Mouse (Mus musculus) right cerebral cortex, postnatal 36 days (tissue): Measurements from ENCODE around the gene Tmcc3.

Source experiments
- DNase-seq, 2 experiments: peaks; one replicate each; pipeline ENCODE4 v3.0.0; 2022; ENCODE audit warnings: low spot score in 2 of 2, mixed read lengths in 1 of 2

Gene Tmcc3

GRCm38 (mm10) chr10:94360664-94361063, 48.9 kb downstream of the Tmcc3 start:
- no peak for DNase-seq

GRCm38 (mm10) chr10:94371293-94371692, 59.5 kb downstream of the Tmcc3 start:
- no peak for DNase-seq

- DNase-seq, result no peak
Measured at GRCm38 (mm10) chr10:94376941-94377340, 65.2 kb downstream of the Tmcc3 start.

GRCm38 (mm10) chr10:94377844-94378243, 66.1 kb downstream of the Tmcc3 start:
- DNase-seq, result peak; percentile 20 to 24

- DNase-seq, result peak; percentile 88 to 91
Measured at GRCm38 (mm10) chr10:94378383-94378782, 66.6 kb downstream of the Tmcc3 start.

GRCm38 (mm10) chr10:94380082-94380481, 68.3 kb downstream of the Tmcc3 start:
- no peak for DNase-seq

DNA sequence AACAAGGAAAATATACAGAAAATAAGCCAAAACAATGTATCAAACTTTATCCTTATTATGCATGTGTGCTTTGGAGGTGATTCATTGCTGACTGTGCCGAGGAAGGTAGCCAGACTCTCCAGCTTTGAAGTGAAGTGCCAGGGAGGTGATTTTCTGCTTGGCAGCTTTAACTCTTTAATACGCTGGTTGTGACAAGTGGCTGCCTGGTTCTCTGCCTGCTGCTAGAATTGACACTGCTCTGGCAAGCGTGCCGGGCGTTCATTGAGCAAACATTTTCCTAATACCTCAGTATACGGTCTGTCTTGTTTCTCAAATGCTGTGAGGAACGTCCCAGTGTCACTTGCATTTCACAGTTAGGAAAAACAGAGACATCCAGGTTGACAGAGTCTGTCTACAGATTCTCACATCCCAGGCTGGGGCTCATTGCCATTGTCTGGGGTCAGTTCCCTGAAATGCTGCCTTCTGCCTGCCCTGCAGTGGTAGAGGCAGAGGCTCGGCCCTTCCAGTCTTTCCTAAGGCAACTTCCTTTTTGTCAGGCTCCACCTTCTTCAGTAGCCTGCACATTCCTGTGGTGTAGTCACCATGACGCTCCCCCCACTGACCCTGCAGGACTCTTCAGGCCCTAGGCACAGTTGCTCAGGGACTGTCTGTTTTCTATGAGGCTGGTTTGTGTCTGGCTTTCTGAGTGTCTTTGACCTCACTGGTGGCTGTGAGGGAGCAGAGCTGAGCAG, 69.1 kb downstream of the Tmcc3 start:
- DNase-seq, result no peak

GRCm38 (mm10) chr10:94381393-94381740, 69.6 kb downstream of the Tmcc3 start:
- DNase-seq, result no peak

GRCm38 (mm10) chr10:94382618-94383017, 70.9 kb downstream of the Tmcc3 start:
- no peak for DNase-seq

GRCm38 (mm10) chr10:94383565-94383964, 71.8 kb downstream of the Tmcc3 start:
- no peak for DNase-seq

DNA sequence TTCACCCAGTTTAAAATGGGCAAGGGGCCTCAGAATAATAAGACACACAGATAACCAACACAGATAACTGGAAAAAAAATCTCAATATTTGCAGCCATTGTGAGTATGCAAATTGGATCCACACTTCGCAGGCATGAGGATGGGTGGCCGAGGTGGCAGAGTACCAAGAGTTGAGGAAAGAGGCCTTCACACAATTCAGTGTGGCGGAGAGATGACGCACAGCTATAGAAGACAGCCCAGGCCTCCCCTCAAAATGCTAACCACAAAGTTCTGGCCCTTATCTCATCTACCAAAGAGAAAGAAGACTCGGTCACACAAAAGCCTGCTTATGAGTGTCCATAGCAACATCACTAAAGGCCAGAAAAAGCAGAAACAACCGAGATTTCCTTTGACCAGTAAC, 77.5 kb downstream of the Tmcc3 start:
- DNase-seq, result no peak

DNA sequence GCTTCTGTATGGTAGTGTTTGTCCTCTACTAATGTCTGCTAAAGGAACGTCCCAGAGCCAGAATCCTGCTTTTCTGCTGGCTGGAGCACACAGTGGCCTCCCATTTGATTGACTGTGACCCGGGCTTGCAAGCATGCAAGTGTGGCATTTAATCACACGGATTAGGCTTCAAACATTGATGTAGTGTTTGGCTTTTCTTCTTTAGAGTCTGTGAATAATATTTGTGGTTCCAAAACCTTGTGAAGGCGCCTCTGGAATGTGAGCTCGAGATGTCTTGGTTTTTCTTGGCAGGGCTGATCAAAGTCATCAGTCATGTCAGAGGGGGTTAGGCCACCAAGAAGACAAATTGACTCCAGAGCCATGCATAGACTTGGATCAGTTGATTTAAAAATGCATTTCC, 79.3 kb downstream of the Tmcc3 start:
- DNase-seq, result no peak

- DNase-seq, result no peak
Measured at GRCm38 (mm10) chr10:94394286-94394685, 82.5 kb downstream of the Tmcc3 start.

GRCm38 (mm10) chr10:94397833-94398596, 86.3 kb downstream of the Tmcc3 start:
- DNase-seq, result no peak

GRCm38 (mm10) chr10:94400895-94401294, 89.1 kb downstream of the Tmcc3 start:
- no peak for DNase-seq

DNA sequence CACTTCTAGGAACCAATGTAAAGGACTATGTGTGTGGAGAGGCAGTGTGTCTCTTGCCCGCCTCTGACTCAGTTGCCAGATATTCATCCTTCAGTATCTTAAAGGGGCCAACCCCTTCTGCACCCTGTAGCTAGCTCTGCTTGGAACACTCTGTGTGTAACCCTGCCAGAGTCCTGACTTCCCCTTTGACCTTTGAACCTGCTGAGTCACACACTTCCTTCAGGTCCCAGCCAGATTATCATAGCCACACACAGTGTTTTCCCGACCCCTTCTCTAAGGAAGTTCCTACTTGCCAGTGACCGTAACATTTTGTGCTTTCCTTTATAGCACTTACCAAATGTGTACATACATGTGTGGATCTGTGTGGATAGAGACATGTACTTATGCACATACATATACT, 93.7 kb downstream of the Tmcc3 start:
- DNase-seq, result no peak

GRCm38 (mm10) chr10:94406821-94407220, 95.1 kb downstream of the Tmcc3 start:
- no peak for DNase-seq

DNA sequence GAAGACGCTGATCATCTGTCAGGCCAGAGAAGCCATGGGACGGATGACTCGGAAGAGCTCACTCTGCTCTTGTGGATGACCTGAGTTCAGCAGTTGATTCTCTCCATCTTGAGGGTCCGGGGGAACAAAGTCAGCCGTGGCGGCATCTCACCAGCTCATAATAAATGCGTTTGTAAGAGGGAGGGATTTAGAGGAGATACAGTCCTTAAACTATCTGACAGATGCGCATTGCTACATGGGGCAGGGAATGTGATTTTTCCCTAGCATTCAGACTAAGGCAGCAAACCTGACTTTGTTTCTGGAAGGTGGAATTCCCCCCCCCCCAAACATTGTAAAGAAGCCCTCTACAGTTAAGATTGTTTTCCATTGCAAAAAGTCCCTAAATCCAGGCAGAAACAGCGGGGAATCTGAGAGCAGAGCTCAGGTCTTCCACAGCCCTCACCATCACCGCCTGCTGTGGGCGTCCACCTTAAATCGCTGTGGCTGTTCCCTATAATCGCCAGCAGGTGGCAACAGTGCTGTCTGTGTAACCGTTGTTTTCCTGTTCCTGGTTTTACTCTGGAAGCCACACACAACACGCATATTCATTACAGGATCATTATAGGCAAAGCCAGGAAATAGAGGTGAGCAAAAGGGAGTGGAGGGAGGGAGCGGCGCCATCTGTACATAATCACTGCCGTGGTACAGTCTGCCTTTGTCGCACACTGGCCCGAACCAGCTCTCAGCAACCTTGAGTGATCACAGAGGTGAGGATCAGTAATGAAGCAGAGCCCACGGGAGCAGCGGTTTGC, 96.8 kb downstream of the Tmcc3 start:
- peak; percentile 68 to 75 for DNase-seq

GRCm38 (mm10) chr10:94409661-94410060, 97.9 kb downstream of the Tmcc3 start:
- peak in 1 of 2 experiments; percentile 64 for DNase-seq

DNA sequence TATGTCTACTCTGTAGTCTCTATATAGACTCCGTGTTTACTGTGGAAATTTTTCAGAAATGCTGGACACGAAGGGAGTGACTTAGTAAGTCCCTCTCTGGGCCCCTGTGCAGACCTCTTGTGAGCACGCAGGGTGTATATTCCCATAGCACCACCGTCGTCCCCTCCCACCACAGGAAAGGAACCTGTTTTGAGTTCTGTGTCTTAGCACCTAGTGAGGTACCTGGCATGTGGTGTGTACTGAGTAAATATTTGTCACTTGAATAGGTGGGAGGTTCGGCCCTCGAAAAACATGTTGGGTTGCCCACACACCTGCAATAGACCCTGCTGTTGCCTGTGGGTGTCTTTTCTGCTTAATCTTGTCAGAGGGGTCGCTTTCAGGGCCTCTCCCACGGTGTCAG, 99.8 kb downstream of the Tmcc3 start:
- no peak for DNase-seq

DNA sequence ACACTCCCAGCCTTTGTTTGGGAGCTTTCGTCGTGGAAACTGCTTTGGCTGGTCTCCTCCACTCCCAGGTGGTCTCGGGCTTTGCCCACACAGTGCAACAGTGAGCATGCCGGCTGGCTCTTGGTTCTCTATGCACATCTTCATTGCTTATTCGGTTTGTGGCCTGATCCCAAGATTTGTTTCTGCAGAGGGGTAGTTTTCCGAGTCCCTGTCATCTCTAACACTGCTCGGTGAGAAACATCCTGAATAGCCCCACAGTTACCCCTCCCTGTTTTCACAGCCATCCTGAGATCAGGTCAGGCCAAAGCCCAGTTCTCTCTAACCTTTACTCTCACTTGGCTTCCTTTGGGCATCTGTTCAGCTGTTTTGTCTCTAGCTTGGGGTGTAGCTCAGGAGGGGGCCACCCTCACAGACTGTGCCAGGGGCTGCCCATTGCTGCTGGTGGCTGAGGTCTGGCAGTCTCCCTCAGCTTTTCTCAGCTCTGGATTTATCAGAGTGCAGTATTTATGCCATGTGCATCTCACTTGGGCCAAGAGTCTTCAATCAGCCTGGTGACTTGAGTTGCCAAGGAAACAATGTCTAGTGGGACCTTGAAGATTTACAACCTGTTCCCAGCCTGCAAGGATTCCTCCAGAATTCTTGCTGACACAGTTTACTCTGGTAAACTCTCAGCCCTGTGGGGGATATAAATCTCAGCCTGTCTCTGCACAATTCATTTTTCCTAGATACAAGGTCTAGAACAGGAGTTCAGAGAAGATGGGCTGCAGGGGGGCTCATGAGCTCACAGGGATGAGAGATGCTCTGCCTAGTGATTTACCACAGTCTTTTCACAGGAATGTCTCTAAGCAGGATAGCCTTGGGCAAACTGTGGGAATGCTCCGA, 102.3 kb downstream of the Tmcc3 start:
- no peak for DNase-seq
